Mouse (Mus musculus) forelimb bud, embryonic 11.5 days (tissue): ENCODE data around the gene C2cd3.

Experiments used
- DNase-seq: peaks from one replicate; pipeline ENCODE4 v3.0.0-alpha.2; 2012; ENCODE audit warnings: low read depth, low spot score

The C2cd3 gene

GRCm38 (mm10) chr7:100497402-100497801, 125.4 kb downstream of the C2cd3 start:
- no peak for DNase-seq

- no peak for DNase-seq
Measured at GRCm38 (mm10) chr7:100497982-100498381, 125.9 kb downstream of the C2cd3 start.

- DNase-seq = no peak
Measured at GRCm38 (mm10) chr7:100499465-100499864, 127.4 kb downstream of the C2cd3 start.

- no peak for DNase-seq
Measured at GRCm38 (mm10) chr7:100500276-100500977, 128.4 kb downstream of the C2cd3 start.

GRCm38 (mm10) chr7:100501027-100501843, 129.2 kb downstream of the C2cd3 start:
- no peak for DNase-seq

- DNase-seq = no peak
Measured at GRCm38 (mm10) chr7:100501844-100502373, 129.9 kb downstream of the C2cd3 start.

- no peak for DNase-seq
Measured at GRCm38 (mm10) chr7:100502374-100502922, 130.4 kb downstream of the C2cd3 start.

- no peak for DNase-seq
Measured at GRCm38 (mm10) chr7:100503076-100503475, 131.0 kb downstream of the C2cd3 start.

- DNase-seq = no peak
Measured at GRCm38 (mm10) chr7:100504740-100505487, 132.9 kb downstream of the C2cd3 start.

GRCm38 (mm10) chr7:100506494-100506893, 134.5 kb downstream of the C2cd3 start:
- DNase-seq = no peak

- DNase-seq = no peak
Measured at GRCm38 (mm10) chr7:100508670-100509069, 136.6 kb downstream of the C2cd3 start.

GRCm38 (mm10) chr7:100511602-100512001, 139.6 kb downstream of the C2cd3 start:
- no peak for DNase-seq

GRCm38 (mm10) chr7:100514573-100514972, 142.5 kb downstream of the C2cd3 start, which contains the start of gene Dnajb13:
Gene Dnajb13, minus strand, starts transcription at chr7:100514960.
- DNase-seq = no peak
